Mouse (Mus musculus): Measurements from ENCODE around the gene Tmem140. TPM values are rescaled to one million over a fixed set of nuclear protein-coding genes. Genes with fewer than 3 reads are reported as not detected.

Tmem140 gene
- total RNA-seq, 2 experiments from 2014 or later, result 15.5 to 24.0 TPM

DNA sequence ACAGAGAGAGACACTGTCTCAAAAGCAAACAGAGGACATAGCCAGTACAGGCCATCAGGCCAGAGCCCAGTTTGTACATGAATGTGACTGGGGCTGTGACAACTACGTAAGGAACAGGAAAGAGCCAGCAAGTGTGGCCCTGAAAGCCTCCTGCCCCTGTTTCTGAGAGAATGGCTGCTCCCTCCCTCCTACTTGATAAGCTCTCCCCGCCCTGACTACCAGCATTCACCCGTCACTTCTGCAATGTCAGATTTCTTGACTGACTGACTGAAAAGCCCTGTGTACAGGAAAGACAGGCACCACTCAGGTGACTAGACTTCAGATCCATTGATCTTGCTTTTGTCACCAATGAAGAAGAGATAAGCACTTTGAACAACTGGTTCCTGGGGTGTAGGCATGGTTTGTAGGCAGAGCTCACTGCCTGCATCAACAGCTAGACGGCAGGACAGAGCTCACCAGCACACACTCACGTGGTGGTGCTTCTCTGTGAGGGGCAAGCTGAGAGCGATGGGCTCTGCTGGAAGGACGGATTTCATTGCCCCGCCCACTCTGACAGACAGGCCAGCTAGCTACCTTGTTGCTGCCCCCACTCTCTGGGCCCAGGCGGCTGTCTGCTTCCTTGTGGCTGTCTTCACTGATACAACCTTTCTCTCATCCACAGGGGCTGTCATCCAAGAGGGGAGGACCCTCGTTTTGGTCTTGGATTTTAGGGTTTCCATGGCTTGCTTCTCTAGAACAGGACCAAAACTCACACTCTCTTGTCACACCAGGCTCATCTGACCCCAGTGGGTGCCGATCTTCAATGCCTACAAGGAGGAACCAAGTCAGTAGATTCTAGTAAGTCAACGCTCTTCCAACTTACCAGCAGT lies 13.3 kb downstream of the Tmem140 start:
- peak; percentile 4 for DNase-seq

- DNase-seq, result no peak
These were observed 13.8 kb downstream of the Tmem140 start for GRCm38 (mm10) chr6:34876835-34877156.

DNA sequence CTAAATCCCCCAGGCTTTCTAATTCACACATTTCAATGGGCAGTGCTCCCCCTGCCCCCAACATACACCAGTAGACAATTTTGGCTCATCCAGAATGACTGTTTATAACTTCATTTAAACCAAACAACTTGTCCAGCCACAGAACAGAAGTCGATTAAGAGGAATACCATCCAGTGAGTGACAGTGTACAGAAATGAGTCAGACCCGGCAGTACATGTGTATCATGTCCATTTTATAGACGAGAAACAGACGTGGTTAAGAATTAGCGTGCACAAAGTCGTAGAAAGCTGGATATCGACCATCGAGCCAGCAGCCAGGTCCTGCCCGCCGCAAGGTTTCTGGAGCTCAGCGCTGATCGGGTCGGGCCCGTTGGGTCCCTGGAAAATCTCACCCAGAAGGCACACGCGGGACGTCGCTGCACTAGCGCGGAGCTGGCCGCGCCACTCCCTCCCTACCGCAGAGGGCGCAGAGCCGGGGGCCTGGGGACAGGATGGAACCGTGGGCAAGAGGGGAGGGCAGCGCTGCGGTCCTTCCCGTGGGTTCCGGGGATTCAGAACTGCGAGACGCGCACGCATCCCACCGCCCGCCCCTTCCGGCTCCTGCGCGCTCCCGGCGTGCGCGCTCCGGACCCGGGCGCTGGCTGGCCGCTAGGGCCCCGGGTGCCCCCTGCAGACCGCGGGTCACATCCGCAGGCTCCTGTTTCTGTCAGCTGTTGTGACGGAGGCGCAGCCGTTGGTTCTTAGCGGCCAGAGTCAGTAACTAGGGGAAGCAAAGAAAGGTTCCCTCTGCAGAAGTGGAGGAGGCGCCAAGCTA lies 14.8 kb downstream of the Tmem140 start, which contains the start of gene Cyren:
TSS of gene Cyren (minus strand) at position 552 of the 813 bp plus-strand sequence.
- DNase-seq, result peak; percentile 96

GRCm38 (mm10) chr6:34879101-34879740 lies 16.3 kb downstream of the Tmem140 start:
- no peak for DNase-seq

GRCm38 (mm10) chr6:34879911-34880475 lies 17.0 kb downstream of the Tmem140 start:
- no peak for DNase-seq

DNA sequence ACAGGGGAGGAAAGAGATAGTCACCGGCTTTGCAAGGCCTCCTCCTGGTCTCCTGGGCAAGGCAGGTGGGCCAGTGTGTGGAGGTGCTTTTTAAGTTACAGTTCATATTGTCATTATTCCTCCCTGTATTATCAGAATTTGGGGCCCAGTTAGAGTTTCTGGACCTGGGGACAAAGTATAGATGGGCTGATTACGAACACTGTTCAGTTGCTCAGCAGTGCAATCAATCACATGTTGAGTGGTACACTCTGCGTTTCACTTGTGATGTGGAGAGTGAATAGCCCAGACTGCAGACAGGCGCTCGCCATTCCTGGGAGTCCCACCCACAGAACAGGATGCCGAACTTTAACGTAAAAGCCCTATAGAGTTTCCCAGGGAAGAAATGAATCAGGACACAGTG lies 21.8 kb downstream of the Tmem140 start:
- DNase-seq, result no peak

- no peak for DNase-seq
These were observed 24.3 kb downstream of the Tmem140 start for GRCm38 (mm10) chr6:34887131-34887850.

DNA sequence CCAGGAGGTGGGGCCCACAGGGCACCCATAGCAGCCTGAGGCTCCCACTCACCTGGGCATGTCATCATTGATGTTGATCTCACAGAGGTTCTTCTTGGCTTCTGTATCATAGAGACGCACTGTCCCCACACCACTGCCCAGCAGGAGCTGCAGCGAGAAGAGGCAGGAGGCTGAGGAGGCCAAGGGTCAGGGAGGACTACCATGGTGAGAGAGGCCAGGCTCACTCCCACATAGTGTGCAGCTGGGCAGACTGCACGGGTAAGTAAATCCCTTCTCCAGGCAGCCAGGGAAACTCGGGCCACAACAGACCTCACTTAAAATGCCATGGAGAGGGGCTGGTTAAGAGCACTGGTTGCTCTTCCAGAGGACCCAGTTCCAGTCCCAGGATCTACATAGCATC lies 26.2 kb downstream of the Tmem140 start:
- DNase-seq, result no peak

- no peak for DNase-seq
These were observed 32.6 kb downstream of the Tmem140 start for GRCm38 (mm10) chr6:34895569-34895968.

- DNase-seq, result no peak
These were observed 33.3 kb downstream of the Tmem140 start for GRCm38 (mm10) chr6:34896168-34896780.

- DNase-seq, result no peak
These were observed 36.2 kb downstream of the Tmem140 start for GRCm38 (mm10) chr6:34899127-34899526.

DNA sequence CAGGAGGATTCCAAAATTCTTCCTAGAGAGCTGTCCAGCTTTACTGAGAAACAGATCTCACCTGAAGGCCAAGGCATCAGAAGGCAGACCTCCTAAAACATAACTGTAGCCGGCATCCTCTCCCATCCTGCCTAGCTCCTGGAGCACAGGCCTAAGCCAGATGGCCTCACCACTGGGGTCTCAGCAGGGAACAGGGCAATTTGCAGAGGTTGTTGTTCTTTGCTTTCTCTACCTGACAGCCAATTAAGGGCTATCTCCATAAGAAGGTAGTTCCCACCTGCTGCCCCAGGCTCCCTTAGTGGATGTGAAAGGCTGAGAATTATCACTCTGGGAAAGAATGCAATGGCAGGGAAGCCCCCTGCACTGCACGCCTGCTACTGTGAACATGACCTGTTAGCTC lies 38.0 kb downstream of the Tmem140 start:
- DNase-seq, result no peak

DNA sequence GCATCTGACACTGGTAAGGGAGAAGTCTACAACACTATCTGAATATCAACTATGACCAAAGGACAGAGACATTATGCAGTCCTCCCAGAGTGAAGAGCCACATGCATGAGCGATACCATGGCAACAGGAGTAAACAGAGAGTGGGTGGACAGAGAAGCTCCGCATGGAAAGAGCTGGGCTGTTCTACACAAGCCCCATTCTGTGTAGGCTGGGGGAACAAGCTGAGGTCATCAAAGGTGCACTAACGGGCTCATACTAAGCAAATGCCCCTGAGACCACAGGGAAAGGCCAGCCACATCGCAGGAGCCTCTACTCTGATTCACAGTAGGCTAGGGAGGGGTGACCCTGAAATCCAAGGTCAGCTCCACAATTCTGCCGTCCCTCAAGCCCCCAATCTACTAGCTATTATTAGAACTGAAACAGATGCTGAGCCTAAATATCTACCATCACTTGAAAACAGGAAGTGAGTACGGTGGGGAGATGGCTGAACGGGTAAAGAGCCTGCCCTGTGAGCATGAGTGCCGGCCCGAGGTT lies 39.0 kb downstream of the Tmem140 start:
- DNase-seq, result no peak

DNA sequence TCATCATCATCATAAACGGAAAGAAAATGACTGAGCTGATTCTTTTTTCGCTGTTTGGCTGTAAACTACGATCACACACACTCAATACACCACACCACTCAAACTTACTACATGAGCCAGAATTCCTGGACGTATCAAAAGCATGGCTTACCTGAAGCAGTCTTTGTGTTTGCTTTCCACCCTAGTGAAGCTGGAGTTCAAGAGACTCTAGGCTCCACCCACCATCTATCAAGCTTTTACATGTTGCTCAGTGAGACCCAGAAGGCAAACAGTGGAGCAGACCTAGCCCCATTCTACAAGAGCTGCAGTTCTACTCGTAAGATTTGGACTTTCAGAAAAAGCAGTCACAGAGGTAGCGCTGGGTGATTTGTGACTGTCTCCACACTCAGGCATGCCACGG lies 39.6 kb downstream of the Tmem140 start:
- no peak for DNase-seq

DNA sequence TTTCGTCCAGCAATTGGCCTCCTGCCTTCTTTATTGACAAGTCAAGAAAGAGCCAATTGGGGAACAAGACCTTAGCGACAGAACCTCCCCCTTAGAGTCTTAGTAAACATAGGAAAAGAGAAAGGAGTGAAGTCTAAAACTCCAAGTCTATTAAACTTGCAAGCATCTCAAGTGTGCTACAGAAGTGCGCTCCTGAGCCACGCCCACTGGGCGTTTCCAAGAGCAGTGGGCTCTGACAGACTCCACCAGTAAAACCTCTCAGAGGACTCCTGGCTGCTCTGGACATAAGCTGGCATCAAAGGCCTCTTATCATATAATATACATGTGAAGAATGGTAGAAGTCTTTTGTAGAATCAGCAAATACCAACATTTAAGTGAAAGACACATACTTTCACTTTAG lies 40.5 kb downstream of the Tmem140 start:
- no peak for DNase-seq

GRCm38 (mm10) chr6:34903851-34904250 lies 40.9 kb downstream of the Tmem140 start:
- DNase-seq, result no peak

DNA sequence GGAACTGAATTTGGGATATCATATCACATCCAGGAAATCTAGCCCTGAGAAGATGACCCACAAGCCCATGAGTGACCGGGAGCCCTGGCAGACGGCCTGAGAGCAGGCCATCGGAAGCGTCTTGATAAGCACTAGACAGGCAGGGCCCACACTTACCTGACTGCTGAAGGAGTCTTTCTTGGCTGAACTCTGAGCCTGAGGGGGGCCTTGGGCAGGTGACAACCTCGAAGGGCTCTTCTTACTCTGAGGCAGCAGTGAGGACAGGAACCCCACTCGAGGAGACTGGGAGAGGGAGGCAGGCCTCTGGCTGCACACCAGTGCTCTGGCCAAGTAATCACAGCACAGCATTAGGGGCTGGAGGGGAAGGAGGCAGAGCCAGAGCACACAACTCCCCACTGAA lies 41.4 kb downstream of the Tmem140 start:
- no peak for DNase-seq

GRCm38 (mm10) chr6:34906125-34906524 lies 43.2 kb downstream of the Tmem140 start:
- DNase-seq, result no peak

DNA sequence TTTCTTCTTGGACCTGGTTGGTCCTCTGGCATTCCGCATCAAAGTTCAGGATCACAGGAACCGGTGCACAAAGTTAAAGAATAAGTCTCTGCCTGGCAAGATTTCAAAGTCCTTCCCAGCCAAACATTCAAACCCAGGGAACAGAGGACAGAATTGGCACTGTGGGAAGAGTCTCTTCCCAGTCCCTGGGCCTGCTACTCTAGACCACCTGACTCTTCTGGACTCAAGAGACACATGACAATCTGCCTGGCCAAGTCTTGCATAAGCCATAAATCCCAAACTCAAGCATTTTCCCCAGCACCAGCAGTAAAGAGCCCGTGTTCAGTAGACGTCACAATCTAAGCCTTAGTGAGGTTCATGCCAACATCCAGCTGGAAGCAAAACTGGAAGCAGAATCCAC lies 43.7 kb downstream of the Tmem140 start:
- DNase-seq, result peak; percentile 38

DNA sequence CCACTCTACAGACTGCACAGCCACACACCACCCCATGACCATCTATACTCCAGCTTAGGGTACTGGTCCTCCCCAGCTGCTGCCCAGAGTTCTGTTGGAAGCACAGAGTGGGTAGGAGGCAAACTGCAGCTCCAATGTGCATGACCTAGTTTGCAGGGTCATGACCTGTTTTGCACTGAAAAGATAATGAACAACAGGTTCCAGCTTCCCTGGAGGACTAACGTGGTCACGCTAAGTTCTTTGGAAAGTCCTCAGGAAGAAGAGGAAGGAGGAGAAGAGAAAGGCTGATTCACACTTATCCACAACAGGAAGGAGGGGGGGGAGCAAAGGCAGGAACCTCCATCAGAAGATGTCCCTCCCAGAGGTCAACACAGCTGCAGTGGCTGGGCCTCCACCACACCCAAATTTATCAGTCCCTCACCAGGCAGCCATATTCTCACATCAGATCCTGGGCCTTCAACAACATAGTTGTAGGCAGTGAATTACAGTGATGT lies 44.2 kb downstream of the Tmem140 start:
- peak; percentile 44 for DNase-seq

- DNase-seq, result no peak
These were observed 44.8 kb downstream of the Tmem140 start for GRCm38 (mm10) chr6:34907696-34908260.
